Mouse (Mus musculus): ENCODE data around the gene Rgcc. TPM values are rescaled to one million over a fixed set of nuclear protein-coding genes. Genes with fewer than 3 reads are reported as not detected.

Rgcc gene
- polyA plus RNA-seq, 1 experiment from 2014 or later: 237 TPM

DNA sequence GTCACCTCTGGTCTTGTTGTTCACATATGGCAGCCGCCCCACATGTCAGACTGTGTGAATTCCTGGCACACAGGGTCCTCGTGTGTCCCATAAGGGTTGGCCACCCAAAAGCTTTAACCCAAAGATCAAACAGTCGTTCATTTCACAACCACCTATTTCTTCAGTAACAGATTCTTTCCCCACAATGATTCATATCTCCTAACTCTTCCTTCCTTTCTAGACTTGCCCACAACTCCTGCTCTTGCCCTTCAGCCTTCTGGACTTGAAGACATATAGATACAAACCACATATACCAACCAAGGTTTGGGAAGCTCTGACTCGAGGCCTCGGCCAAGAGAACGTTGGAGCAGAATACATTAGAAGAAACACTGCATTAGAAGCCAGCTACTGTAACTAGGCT is 35.7 kb downstream of the Rgcc start:
- WGBS (ENCODE audit: insufficient replicate concordance): 33% methylated on average over 6 of the region's 6 CpGs
- Histone ChIP-seq H3K27ac (ENCODE audit: low read length) (no peak overlapping the region), H3K4me3 (ENCODE audit: low read depth, low read length) (no peak overlapping the region), H3K9me3 (replicated peaks; ENCODE audit: control insufficient read depth, low read length) (no peaks in the 10 kb centered on the region), H3K4me2 (ENCODE audit: low read depth, low read length) (no peak overlapping the region), H3K9ac (ENCODE audit: low read depth, low read length) (no peak overlapping the region), H3K36me3 (ENCODE audit: control insufficient read depth, insufficient read depth) (no peaks in the 10 kb centered on the region), H3K4me1 (ENCODE audit: control insufficient read depth, low read depth, low read length) (peaks cover 3% of the 10 kb centered on the region; the same call in 1 of the 2 replicates), H3K27me3 (ENCODE audit: control insufficient read depth, insufficient read depth, low read depth, low read length) (no peaks in the 10 kb centered on the region)
- no peak for ATAC-seq (ENCODE audit: low read depth)

GRCm38 (mm10) chr14:79263321-79263720 is 38.1 kb downstream of the Rgcc start:
- 61% methylated on average over 3 of the region's 3 CpGs for WGBS (ENCODE audit: insufficient replicate concordance)
- Histone ChIP-seq H3K27me3 (ENCODE audit: control insufficient read depth, insufficient read depth, low read depth, low read length) (no peaks in the 10 kb centered on the region), H3K36me3 (ENCODE audit: control insufficient read depth, insufficient read depth) (no peaks in the 10 kb centered on the region), H3K4me1 (ENCODE audit: control insufficient read depth, low read depth, low read length) (peaks cover 3% of the 10 kb centered on the region; the same call in 1 of the 2 replicates), H3K27ac (ENCODE audit: low read length) (no peak overlapping the region), H3K4me3 (ENCODE audit: low read depth, low read length) (no peak overlapping the region), H3K9me3 (replicated peaks; ENCODE audit: control insufficient read depth, low read length) (no peaks in the 10 kb centered on the region), H3K9ac (ENCODE audit: low read depth, low read length) (no peak overlapping the region), H3K4me2 (ENCODE audit: low read depth, low read length) (no peak overlapping the region)
- ATAC-seq (ENCODE audit: low read depth): no peak

- no peak overlapping the region for H3K27ac ChIP-seq (ENCODE audit: low read length)
- no peak overlapping the region for H3K4me2 ChIP-seq (ENCODE audit: low read depth, low read length)
- no peaks in the 10 kb centered on the region for H3K36me3 ChIP-seq (ENCODE audit: control insufficient read depth, insufficient read depth)
- no peak overlapping the region for H3K4me3 ChIP-seq (ENCODE audit: low read depth, low read length)
- H3K4me1 ChIP-seq (ENCODE audit: control insufficient read depth, low read depth, low read length): peaks cover 3% of the 10 kb centered on the region; the same call in 1 of the 2 replicates
- no peaks in the 10 kb centered on the region for H3K27me3 ChIP-seq (ENCODE audit: control insufficient read depth, insufficient read depth, low read depth, low read length)
- no peak for ATAC-seq (ENCODE audit: low read depth)
- WGBS (ENCODE audit: insufficient replicate concordance): 53% methylated on average over 4 of the region's 4 CpGs
- no peaks in the 10 kb centered on the region for H3K9me3 ChIP-seq (replicated peaks; ENCODE audit: control insufficient read depth, low read length)
- H3K9ac ChIP-seq (ENCODE audit: low read depth, low read length): no peak overlapping the region
These were observed 38.8 kb downstream of the Rgcc start for GRCm38 (mm10) chr14:79262677-79263076.

- Histone ChIP-seq H3K4me3 (ENCODE audit: low read depth, low read length) (no peak overlapping the region), H3K9ac (ENCODE audit: low read depth, low read length) (no peak overlapping the region), H3K27me3 (ENCODE audit: control insufficient read depth, insufficient read depth, low read depth, low read length) (no peaks in the 10 kb centered on the region), H3K4me2 (ENCODE audit: low read depth, low read length) (no peak overlapping the region), H3K36me3 (ENCODE audit: control insufficient read depth, insufficient read depth) (no peaks in the 10 kb centered on the region), H3K9me3 (replicated peaks; ENCODE audit: control insufficient read depth, low read length) (no peaks in the 10 kb centered on the region), H3K27ac (ENCODE audit: low read length) (no peak overlapping the region), H3K4me1 (ENCODE audit: control insufficient read depth, low read depth, low read length) (no peaks in the 10 kb centered on the region)
- WGBS (ENCODE audit: insufficient replicate concordance): 42% methylated on average over 10 of the region's 10 CpGs
- no peak for ATAC-seq (ENCODE audit: low read depth)
These were observed 42.2 kb downstream of the Rgcc start for GRCm38 (mm10) chr14:79259062-79259779.

DNA sequence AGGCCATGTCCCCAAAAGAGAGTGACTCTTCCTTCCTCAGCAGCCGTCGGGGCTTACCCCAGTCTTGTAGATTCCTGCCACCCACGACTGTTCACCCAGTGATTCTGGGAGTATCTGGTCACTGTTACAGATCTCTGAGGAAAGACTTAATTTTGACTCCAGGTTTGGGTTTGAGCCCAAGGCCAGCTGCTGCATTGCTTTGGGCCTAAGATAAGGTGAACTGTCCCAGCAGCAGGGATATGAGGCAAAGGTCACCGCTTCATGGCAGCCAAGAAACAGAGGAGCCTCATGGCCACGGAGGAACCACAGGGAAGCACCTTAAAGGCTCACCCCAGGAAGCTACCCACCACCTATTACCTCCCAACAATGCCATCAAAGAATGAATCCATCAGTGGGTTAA is 44.8 kb downstream of the Rgcc start:
- Histone ChIP-seq H3K4me3 (ENCODE audit: low read depth, low read length) (no peak overlapping the region), H3K9me3 (replicated peaks; ENCODE audit: control insufficient read depth, low read length) (no peaks in the 10 kb centered on the region), H3K27ac (ENCODE audit: low read length) (no peak overlapping the region), H3K27me3 (ENCODE audit: control insufficient read depth, insufficient read depth, low read depth, low read length) (no peaks in the 10 kb centered on the region), H3K9ac (ENCODE audit: low read depth, low read length) (no peak overlapping the region), H3K4me2 (ENCODE audit: low read depth, low read length) (no peak overlapping the region), H3K4me1 (ENCODE audit: control insufficient read depth, low read depth, low read length) (no peaks in the 10 kb centered on the region), H3K36me3 (ENCODE audit: control insufficient read depth, insufficient read depth) (no peaks in the 10 kb centered on the region)
- WGBS (ENCODE audit: insufficient replicate concordance): 66% methylated on average over 5 of the region's 5 CpGs
- no peak for ATAC-seq (ENCODE audit: low read depth)

- no peak overlapping the region for H3K4me3 ChIP-seq (ENCODE audit: low read depth, low read length)
- H3K9ac ChIP-seq (ENCODE audit: low read depth, low read length): no peak overlapping the region
- no peaks in the 10 kb centered on the region for H3K36me3 ChIP-seq (ENCODE audit: control insufficient read depth, insufficient read depth)
- H3K4me1 ChIP-seq (ENCODE audit: control insufficient read depth, low read depth, low read length): no peaks in the 10 kb centered on the region
- WGBS (ENCODE audit: insufficient replicate concordance): 48% methylated on average over 2 of the region's 2 CpGs
- no peak for ATAC-seq (ENCODE audit: low read depth)
- no peaks in the 10 kb centered on the region for H3K27me3 ChIP-seq (ENCODE audit: control insufficient read depth, insufficient read depth, low read depth, low read length)
- no peaks in the 10 kb centered on the region for H3K9me3 ChIP-seq (replicated peaks; ENCODE audit: control insufficient read depth, low read length)
- no peak overlapping the region for H3K4me2 ChIP-seq (ENCODE audit: low read depth, low read length)
- no peak overlapping the region for H3K27ac ChIP-seq (ENCODE audit: low read length)
These were observed 45.7 kb downstream of the Rgcc start for GRCm38 (mm10) chr14:79255786-79256185.

DNA sequence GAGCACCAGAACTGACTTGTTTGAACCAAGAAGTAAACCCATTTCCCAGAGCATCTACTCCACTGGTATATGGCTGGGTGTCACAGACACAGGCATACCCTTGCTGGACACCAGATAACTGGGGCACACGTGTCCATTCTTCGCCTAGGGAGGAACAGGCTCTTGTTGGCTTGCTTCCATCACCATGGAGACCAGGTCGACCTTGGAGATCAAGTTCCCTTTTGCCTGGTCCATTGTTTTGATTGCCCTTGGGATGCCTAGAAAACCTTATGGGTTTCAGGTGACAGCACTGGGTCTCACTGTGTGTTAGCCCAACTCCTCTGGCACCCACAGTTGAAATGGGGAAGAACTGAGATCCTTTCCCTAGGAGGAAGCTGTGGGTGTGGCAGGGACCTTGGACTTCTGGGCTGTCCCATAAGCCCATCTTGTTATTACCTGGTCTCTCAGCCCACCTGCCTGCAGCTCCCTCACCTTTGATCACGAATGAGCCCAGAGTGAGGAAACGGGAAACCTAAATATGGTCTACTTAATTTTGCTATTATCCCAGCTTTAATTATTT is 49.6 kb downstream of the Rgcc start:
- Histone ChIP-seq H3K36me3 (ENCODE audit: control insufficient read depth, insufficient read depth) (no peaks in the 10 kb centered on the region), H3K4me3 (ENCODE audit: low read depth, low read length) (no peak overlapping the region), H3K27me3 (ENCODE audit: control insufficient read depth, insufficient read depth, low read depth, low read length) (no peaks in the 10 kb centered on the region), H3K9ac (ENCODE audit: low read depth, low read length) (no peak overlapping the region), H3K4me2 (ENCODE audit: low read depth, low read length) (no peak overlapping the region), H3K4me1 (ENCODE audit: control insufficient read depth, low read depth, low read length) (no peaks in the 10 kb centered on the region), H3K9me3 (replicated peaks; ENCODE audit: control insufficient read depth, low read length) (no peaks in the 10 kb centered on the region), H3K27ac (ENCODE audit: low read length) (no peak overlapping the region)
- no peak for ATAC-seq (ENCODE audit: low read depth)
- 51% methylated on average over 5 of the region's 5 CpGs for WGBS (ENCODE audit: insufficient replicate concordance)

DNA sequence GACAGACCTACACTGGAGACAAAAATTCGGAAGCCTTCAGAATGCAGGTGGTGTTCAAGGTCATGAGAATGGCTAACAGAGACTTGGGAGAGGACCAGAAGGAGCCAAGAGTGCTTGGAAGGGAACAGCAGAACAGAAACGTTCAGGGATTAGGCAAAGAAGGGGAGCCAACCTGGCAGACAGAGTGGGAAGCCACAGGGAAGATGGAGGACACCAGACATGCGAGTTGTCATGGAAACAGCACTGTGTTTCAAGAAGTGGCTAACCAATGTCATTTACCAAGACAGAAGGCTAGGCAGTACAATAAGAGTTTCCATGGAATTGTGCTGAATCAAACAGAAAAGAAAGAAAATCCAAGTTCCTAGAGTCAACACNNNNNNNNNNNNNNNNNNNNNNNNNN is 56.9 kb downstream of the Rgcc start:
- H3K4me2 ChIP-seq (ENCODE audit: low read depth, low read length): no peak overlapping the region
- no peak overlapping the region for H3K9ac ChIP-seq (ENCODE audit: low read depth, low read length)
- no peak overlapping the region for H3K27ac ChIP-seq (ENCODE audit: low read length)
- H3K4me3 ChIP-seq (ENCODE audit: low read depth, low read length): no peak overlapping the region
- no peaks in the 10 kb centered on the region for H3K4me1 ChIP-seq (ENCODE audit: control insufficient read depth, low read depth, low read length)
- H3K27me3 ChIP-seq (ENCODE audit: control insufficient read depth, insufficient read depth, low read depth, low read length): no peaks in the 10 kb centered on the region
- 56% methylated on average over 3 of the region's 3 CpGs for WGBS (ENCODE audit: insufficient replicate concordance)
- no peaks in the 10 kb centered on the region; the same call in 1 of the 2 replicates for H3K9me3 ChIP-seq (replicated peaks; ENCODE audit: control insufficient read depth, low read length)
- no peak for ATAC-seq (ENCODE audit: low read depth)
- H3K36me3 ChIP-seq (ENCODE audit: control insufficient read depth, insufficient read depth): no peaks in the 10 kb centered on the region

- H3K36me3 ChIP-seq (ENCODE audit: control insufficient read depth, insufficient read depth): no peaks in the 10 kb centered on the region
- no peak overlapping the region for H3K27ac ChIP-seq (ENCODE audit: low read length)
- H3K27me3 ChIP-seq (ENCODE audit: control insufficient read depth, insufficient read depth, low read depth, low read length): no peaks in the 10 kb centered on the region
- no peak overlapping the region for H3K9ac ChIP-seq (ENCODE audit: low read depth, low read length)
- H3K4me1 ChIP-seq (ENCODE audit: control insufficient read depth, low read depth, low read length): no peaks in the 10 kb centered on the region
- no peak overlapping the region for H3K4me2 ChIP-seq (ENCODE audit: low read depth, low read length)
- H3K9me3 ChIP-seq (replicated peaks; ENCODE audit: control insufficient read depth, low read length): no peaks in the 10 kb centered on the region; the same call in 1 of the 2 replicates
- ATAC-seq (ENCODE audit: low read depth): no peak
- no peak overlapping the region for H3K4me3 ChIP-seq (ENCODE audit: low read depth, low read length)
- 31% methylated on average over 12 of the region's 12 CpGs for WGBS (ENCODE audit: insufficient replicate concordance)
These were observed 58.2 kb downstream of the Rgcc start for GRCm38 (mm10) chr14:79243038-79243883.
